Mouse (Mus musculus) mouse trophoblast stem cell (cell line): ENCODE results near the gene Trim47.
"Not testable (repeated sequence)": the region's sequence is repeated elsewhere in the genome, so short reads cannot be mapped to it uniquely, and the experiment has no call there.

Experiments
- in situ Hi-C, 2 experiments: fragments of 300-500 bp; cut with MseI, MboI; formaldehyde crosslinking; loops; 2 replicates in 1 of 2; 3 replicates in 1 of 2; pipeline ENCODE4 v1.15.1; 2025

Trim47 gene

DNA sequence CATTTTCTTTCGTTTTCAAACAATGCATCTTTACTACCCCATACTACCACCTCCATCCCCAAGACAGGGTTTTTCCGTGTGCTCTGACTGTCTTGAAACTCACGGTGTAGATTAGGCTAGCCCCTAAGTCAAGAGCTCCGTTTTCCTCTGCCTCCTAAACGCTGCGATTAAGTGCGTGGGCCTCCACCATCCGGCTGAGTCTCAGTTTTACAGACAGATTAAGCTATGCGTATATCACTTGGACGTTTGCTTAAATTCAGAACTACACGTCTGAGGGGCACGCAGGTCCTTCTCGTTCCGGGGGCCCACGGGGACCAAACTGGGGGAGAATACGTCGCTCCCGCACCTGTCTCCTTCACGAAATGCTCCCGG lies 11.1 kb upstream of the Trim47 start:
- in situ Hi-C loops = no loop called here

DNA sequence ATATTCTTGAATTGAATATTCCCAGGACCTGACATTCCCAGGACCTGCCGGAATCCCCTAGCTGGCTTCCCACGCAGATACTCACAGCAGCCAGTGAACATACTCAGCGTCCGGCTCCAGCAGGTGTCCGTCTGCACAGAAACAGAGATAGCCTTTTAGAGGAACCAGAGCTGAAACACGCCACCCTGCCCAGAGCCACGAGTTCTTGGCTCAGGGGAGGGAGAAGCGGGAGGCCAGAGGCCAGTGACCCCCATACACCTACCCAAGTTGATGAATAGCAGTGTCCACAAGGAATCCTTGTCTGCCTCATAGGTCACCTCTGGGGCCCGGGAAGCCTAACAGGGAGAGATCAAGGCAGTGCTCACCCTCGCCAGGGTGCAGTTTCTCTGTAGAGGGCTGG lies 7.2 kb upstream of the Trim47 start:
- in situ Hi-C loops = no loop called here

DNA sequence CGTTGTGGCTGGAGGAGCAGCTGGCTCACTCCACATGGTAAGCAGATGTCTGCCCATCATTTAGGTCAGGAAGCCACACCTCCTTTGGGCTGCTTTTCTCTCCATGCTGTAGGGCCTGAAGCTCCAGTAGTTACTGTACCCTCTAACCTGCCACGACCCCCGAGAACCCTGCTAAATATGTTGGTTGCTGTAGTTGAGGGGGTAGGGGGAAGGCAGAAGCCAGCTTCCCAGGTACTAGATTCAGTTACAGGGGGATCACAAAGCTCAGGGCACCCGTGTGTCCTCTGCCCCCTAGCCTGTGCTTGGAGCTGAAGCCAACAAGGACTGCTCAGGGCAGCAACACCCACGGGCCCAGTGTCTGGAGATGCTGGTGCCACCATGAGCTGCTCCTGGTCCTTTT lies 6.5 kb upstream of the Trim47 start:
- in situ Hi-C loops = no loop called here

DNA sequence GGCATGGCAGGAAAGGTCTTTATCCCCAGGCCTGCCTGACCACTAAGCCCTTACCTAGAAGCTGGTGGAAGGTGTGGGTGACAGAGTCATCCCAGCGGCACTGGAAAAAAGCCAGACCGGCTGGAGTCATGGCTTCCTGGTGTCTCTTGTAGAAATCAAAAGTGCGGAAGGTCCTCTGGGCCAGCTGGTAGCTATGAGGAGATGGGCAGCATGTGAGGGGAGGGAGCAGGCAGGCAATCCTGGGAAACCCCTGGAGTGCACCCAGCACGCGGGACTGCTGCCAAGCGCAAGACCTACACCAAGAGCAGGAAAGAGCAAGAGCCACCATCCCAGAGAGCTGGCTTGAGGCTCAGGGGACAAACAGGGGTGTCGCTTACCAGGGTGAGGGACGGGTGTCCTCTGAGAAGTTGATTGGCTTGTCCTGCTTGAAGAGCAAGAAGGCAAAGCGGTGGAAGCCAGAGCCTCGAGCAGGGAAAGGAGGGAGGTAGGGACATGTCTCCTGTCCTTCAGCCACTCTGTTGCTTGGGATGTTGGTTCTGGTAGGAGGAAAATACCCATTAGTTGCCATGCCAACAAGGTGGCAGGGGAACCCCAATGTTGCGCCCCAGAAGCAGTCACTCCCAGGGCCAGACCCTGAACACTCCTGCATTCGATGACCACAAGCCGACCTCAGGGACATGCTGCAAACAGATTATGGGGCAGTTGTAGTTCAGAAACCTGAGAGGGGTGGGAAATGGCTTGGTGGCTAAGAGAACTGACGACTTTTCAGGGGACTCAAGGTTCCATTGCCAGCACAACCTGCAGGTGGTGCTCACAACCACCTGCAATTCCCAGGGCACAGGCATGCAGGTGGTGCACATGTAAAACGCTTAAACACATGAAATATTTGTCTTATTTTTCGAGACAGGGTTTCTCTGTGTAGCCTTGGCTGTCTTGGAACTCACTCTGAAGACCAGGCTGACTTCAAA lies 5.6 kb upstream of the Trim47 start:
- in situ Hi-C loops = no loop called here

DNA sequence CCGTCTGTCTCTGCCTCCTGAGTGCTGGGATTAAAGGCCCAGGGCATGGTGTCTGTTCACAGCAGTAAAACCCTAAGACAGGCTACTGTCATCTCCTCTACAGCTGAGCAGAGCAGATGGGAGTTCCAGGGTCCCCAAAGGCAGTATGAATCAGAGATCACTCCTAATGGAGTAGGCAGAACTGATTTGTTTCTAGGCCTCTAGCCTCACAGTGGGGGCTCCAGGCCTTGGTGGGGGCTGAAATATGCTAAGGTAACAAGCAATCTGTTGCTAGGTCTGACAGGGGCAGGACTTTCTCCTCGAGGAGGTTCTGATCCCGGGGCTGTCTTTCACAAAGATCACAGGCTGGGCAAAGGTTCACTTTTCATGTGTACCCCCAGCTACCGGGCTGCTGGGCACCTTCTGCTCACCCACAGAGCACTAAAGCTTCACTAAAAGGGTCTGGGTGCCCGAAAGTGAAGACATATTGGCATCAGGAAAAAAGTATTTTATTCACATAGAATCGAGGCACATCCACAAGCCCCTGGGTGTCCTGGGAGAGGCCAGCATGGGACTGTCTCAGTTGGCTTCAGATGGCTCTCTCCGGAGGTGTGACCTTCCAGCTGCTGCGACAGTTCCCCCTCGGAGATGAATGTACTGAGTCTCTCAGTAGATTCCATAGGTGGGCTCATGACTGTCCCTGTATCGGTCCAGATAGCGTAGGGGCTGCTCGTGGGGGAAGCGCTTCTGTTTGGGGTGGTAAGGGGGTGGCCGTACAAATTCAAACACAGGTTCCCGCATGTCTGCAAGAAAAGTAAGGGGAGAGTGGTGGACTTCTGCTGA lies 4.5 kb upstream of the Trim47 start:
- in situ Hi-C loops = no loop called here

DNA sequence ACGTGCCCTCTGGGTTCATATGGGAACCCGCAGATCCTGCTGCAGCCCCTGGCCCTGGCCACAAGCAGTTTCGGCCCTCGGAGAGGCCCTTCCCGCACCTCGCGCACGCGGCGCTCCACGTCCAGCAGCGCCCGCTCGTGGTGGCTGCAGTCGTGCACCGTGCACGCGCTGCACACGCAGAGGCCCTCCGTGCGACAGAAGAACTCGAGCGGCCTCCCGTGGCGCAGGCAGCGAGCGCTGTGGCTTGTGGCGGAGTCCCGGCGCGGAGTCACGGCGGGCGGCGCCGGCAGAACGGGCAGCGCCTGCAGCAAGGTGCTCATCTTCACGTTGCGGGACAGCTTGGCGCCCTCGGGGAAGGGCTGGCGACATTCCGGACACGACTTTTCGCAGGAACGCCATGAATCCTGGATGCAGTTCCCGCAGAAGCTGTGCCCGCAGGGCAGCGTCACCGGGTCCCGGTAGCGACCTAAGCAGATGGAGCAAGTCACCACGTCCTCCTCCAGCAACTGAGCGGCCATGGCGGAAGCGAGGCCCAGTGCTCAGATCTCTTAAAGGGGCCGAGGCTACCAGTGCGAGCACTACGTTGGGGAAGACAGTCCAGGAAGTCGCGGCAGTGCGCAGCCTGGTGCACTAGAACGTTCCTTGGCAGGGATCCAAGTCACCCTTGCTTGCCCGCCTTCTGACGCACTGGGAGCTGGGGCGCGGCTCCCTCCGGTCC lies 3.6 kb upstream of the Trim47 start, which contains the start of gene Trim65:
TSS of gene Trim65 (minus strand) at position 641 of the 718 bp plus-strand sequence.
- in situ Hi-C loops = no loop called here

DNA sequence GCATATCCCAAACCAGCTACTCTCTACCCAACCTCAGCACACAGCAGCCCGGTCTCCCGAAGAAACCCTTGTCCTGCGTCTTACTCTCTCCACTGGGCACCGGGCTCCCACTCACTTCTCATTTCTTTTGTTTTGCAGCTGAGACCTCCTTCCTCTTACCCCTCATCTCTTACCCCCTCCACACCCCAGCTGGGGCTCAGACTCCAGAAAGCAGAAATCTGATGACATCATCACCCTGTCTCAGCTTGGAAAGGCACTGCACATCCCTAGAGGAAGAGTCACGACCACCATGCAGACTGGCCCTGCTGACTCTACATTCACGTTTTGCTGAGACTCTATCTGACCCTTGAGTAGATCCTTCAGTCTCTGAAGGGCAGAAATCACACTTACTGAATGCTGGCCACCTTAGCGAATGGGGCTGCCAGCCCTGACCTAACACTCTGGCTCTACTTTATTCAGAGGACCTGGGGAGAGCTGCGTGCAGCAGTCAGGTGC lies 3.0 kb upstream of the Trim47 start:
- in situ Hi-C loops = no loop called here

DNA sequence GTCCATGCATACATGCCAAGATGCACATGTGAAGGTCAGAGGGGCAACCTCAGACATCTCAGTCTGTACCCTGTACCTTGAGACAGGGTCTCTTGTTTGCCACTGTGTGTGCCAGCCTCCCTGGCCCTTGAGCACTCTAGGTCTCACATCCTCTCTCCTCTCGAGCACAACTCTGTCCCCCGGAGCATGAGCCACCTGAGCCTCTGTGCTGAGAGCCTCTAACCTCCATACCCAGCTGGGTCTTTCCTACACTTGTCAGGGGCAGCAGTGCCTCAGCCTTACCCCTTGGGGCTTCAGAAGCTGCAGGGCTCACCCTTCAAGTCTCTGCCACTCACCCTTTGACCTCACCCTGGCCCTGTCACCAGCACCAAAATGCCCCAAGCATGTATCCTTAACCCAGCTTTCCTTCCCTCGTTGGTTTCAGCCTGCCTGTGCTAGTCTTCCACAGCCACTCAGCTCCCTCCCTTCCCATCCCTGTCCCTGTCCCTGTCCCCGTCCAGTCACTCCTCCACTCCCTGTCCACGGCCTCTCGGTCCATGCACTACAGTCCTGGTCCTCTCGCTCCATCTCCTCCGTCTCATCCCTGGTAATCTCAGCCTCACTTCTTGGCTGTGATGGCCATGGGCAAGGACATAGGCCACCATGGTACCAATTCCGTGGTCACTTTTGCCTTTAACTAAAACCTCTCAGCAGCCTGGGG lies 2.2 kb upstream of the Trim47 start:
- in situ Hi-C loops = no loop called here

DNA sequence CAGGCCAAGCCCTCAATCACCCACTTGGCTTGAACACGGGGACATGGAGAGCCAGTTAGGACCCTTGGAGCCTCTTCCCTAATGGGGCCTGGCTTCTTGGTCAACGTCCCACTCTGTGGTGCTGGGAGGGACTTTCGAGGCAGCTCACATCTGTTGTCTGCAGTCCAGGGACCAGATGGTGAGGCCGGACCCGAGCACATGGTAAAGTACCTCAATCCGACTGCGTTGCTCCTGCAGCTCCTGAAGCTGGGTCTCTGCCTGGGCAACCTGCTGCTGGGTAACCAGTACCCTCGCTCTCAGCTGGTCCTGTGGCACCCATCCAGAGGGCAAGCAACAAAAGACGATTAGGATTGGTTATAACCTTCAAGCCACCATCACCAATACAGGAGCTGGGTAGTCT lies 976 bp upstream of the Trim47 start:
- in situ Hi-C loops = no loop called here

DNA sequence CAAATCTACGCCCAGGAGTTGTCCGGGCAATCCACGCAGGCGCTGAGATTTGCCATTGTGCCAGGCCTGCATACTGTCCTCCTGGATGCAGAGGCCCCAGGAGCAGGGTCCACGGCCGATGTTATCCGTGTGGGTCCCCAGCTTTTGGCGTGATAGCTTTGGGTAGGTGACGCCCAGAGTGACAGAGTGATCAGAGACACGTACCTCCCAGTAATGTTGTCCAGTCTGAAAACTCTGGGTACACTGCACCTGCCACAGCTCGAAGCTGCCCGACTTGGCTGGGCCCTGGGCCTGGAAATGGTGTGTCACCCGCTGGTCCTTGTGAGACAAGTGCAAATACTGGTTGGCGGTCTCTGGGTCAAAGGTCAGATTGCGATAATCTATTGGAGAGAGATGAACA lies 749 bp downstream of the Trim47 start:
- in situ Hi-C loops = no loop called here

DNA sequence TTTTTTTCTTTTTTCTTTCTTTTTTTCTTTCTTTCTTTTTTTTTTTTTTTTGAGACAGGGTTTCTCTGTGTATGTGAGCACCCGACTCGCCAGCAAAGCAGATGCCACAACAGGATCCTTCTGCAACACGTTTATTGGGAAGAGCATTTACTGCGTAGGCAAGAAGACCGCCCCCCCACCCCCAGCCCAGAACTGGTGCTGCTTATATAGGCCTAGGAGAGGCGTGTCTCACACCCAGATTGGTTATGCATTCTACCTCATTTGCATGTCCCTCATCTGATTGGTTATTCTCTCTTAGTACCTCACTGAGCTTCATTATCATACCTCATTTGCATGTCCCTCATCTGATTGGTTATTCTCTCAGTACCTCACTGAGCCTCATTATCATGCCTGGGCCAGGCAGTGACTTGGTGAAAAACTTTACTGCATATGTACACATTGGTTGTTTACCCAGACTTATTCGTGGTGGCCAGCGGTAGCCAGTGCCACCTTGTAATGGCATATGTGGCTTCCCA lies 5.2 kb downstream of the Trim47 start:
- in situ Hi-C loops = not testable (repeated sequence)

DNA sequence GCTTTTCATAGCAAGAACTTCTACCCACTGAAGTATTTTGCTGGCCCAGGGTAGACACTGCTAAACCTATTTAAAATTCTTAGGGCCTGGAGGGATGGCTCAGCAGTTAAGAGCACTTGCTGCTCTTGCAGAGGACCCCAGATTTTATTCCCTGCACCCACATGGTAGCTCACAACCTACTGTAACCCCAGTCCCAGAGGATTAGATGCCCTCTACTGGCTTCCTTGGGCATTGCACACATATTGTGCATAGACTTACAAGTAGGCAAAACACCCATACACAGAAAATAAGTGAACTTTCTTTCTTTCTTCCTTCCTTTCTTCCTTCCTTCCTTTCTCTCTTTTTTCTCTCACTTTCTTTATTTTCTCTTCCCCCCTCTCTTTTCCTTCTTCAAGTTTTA lies 9.2 kb downstream of the Trim47 start:
- in situ Hi-C loops = no loop called here

DNA sequence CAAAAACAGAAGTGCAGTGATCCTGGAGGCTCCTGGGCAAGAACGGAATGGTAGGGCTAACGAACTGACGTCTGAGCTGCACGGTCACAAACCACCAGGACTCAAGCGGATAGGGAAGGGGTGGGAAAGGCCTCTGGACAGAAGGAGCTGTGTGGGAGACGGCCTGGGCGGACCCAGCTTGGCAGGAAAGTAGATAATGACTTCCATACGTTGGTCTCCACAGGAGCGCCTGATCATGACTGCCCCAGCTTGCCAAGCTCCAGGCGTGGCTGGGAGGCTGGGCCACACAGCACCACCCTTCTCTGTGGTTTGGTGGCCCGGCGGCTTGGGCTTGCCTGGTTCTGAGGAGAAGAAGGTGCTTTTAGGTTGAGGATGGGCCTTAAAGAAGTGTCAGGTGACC lies 9.8 kb downstream of the Trim47 start:
- in situ Hi-C loops = no loop called here

DNA sequence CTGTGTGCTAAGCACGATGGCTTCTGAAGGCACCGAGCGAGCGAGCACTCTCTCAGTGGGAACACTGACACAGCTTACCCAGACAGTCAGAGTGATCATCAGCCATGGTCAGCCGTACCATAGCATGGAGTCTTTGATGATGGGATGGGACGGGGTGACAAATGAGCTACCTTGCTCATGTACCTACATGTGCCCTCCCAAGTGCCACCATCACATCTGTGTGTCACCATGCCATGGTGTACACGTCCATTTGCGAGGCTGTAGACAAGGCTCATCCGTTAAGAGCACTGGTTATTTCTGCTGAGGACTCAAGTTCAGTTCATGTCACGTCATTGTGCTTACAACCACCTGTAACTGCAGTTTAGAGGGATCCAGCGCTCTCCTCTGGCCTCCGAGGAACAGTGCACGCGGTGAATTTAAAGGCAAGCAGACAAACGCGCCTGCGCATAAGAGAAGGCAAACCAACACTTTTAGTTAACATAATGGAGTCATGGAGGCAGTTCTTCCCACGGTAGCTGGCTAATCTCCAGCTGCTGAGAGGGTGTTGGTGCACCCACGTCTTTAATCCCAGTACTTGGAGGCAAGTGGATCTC lies 15.3 kb downstream of the Trim47 start:
- in situ Hi-C loops = no loop called here

DNA sequence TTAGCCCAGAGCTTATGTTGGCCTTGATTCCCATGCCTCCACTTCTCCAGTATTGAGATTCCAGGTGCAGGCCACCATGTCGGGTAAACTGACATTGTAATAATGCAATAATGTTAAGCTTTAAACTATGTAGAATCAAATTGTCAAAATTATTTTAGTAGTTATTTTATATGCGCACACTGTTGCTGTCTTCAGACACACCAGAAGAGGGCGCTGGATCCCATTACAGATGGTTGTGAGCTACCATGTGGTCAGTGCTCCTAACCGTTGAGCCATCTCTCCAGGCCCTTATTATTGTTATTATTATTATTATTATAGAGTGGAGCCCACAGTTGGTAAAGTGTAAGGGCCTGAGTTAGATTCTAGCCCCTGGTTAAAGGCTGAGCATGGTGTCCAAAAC lies 15.9 kb downstream of the Trim47 start:
- in situ Hi-C loops = no loop called here

DNA sequence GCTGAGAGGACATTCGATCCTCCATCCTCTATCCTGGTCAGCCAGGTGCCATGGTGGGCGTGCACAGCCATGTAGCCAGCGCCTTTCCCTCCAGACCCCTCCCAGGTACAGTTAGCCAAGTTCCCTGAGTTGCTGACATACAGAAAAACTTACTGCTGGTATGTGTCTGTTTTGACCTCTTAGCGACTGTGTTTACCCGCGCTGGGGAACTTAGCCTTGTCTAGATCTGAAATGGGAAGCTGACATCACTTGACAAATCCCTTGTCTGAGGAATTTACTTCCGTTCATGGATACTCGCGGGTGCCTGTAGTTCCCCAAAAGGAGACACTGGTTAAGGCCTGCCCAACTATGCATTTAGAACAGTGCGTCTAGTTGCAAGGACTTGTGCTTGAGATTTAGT lies 16.5 kb downstream of the Trim47 start:
- in situ Hi-C loops = no loop called here

DNA sequence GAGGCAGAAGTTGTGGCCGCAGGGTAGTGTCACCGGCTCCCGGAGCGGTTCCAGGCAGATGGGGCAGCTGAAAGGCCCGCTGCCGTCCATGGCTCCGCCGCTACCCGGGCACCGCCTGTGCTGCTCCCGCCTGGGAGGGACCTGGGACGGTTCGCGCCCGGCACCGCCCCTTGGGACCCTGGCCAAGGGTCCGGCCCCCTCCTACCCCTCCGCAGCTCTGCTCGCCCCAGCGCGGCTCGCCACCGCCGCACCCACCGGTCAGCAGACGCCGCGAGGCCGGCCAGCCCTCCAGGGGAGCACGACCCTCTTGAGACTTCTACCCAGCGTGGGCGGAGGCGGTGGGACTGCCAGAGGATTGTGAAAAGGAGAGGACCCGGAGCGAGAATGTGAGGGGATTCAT lies 16.9 kb downstream of the Trim47 start:
- in situ Hi-C loops = no loop called here

DNA sequence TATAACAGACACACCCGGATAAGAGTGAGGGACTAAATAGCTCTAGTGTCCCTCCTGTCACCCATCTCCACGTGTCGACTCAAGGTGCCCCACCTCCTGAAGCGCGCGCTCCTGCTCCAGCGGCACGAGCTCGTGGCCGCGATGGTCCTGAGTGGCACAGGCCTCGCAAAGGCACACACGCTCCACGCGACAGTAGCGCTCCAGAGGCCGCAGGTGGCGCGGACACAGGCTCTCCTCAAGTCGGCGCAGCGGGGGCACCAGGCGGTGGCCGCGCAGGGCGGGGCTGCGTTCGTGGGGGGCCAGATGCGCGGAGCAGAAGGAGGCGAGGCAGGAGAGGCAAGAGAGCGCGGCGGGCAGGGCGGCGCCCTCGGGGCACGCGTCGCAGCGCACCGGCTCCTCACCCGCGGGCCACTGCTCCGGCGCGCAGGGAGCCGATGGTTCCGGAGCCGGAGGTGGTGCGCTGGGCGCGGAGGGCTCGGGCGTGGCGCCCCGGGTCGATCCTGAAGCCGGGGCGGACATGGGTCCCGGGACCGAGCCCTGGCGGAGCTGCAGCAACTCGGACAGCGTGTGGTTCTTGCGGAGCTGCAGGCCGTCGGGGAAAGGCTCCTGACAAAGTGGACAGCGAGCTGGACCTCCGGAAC lies 17.4 kb downstream of the Trim47 start:
- in situ Hi-C loops = no loop called here

DNA sequence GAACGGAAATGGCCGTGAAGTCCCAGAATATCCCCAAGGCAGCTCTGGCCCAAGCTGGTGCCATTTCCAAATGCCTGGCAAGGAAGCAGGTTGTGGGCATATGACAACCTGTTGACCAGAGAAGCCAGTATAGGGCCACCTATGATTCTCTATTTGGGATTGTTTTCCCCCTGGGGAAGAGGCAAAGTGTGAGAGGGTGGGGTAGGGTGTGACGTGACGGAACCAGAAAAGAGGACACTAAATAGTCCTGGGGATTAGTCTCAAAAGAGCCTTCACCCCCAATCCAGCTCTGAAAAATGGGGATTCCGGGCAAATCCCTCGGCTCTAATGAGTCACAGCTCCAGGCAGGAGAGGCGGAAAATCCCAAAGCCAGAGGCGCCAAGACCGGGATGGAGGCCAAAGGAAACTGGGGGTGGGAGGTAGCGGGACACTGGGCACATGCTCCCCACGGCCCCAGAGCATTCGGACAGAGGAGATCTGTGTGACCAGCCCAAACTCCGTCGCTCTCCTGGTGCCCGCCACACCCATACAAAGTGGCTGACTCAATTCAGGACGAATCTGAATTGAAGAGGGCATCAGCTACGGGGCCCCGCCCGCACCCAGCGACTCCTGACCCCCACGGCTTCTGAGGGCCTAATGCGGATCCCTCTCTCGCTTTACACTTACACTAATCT lies 18.4 kb downstream of the Trim47 start:
- in situ Hi-C loops = no loop called here
